ENCODE assay signal across 25 mouse cellular contexts in genomic region chr2:11712483-11712990, GRCm38 (mm10). TPM values are rescaled to one million over a fixed set of nuclear protein-coding genes. Genes with fewer than 3 reads are reported as not detected.
DNase-seq lines count a peak whose midpoint lies in the region; ATAC-seq and TF ChIP-seq lines count a peak whose summit lies in the region.
"Had no signal": no experiment of that assay in that cellular context is flagged by ENCODE, and none has a peak within 500 bp of the region (broad histone marks: within the 10 kb centered on the region; RNA-seq: fewer than 3 reads in every experiment).

No protein-coding gene starts in this region.

- H3K36me3 ChIP-seq in heart, embryonic 12.5 days = no peaks in the 10 kb centered on the region
- no peaks in the 10 kb centered on the region for H3K36me3 ChIP-seq in kidney, adult 2 months (ENCODE audit: control insufficient read depth, insufficient read depth, low read length)
- no peaks in the 10 kb centered on the region for H3K36me3 ChIP-seq in kidney, embryonic 15.5 days
- H3K36me3 ChIP-seq in lung, postnatal 0 days (ENCODE audit: insufficient read depth, low read length) = no peaks in the 10 kb centered on the region
- H3K36me3 ChIP-seq: limb, embryonic 10.5 days; limb, embryonic 15.5 days; midbrain, embryonic 10.5 days; midbrain, embryonic 15.5 days; neural tube, embryonic 15.5 days had no signal

- WGBS in heart, embryonic 12.5 days = 83% methylated on average over 6 of the region's 6 CpGs
- WGBS in kidney, adult 2 months = 73% methylated on average over 6 of the region's 6 CpGs
- WGBS in kidney, embryonic 15.5 days = 79% methylated on average over 6 of the region's 6 CpGs
- 69% methylated on average over 6 of the region's 6 CpGs for WGBS in lung, postnatal 0 days

- H3K4me1 ChIP-seq in heart, embryonic 12.5 days (replicated peaks) = no peaks in the 10 kb centered on the region
- peaks cover 10% of the 10 kb centered on the region for H3K4me1 ChIP-seq in kidney, adult 2 months (ENCODE audit: control insufficient read depth, insufficient read depth, low read length)
- no peaks in the 10 kb centered on the region for H3K4me1 ChIP-seq in kidney, embryonic 15.5 days
- H3K4me1 ChIP-seq in lung, postnatal 0 days (ENCODE audit: insufficient read depth, low read depth, low read length) = no peaks in the 10 kb centered on the region
- H3K4me1 ChIP-seq: forebrain, embryonic 13.5 days; limb, embryonic 10.5 days; limb, embryonic 15.5 days; midbrain, embryonic 10.5 days; midbrain, embryonic 15.5 days; neural tube, embryonic 15.5 days had no signal

- TF ChIP-seq EP300 in lung, postnatal 0 days (IDR thresholded peaks at IDR 0.05) = 0 out of 2 replicates have a peak, but pooled peaks have one; percentile 7

- no peak overlapping the region for H3K4me2 ChIP-seq in heart, embryonic 12.5 days
- H3K4me2 ChIP-seq in kidney, embryonic 15.5 days = no peak overlapping the region
- no peak overlapping the region for H3K4me2 ChIP-seq in lung, postnatal 0 days (replicated peaks; ENCODE audit: low read depth, low read length)
- H3K4me2 ChIP-seq: forebrain, embryonic 13.5 days; limb, embryonic 15.5 days; midbrain, embryonic 15.5 days; neural tube, embryonic 15.5 days had no signal

- peak; percentile 95 for DNase-seq in heart, adult 11 months
- DNase-seq in kidney, adult 2 months = no peak
- peak; percentile 46 for DNase-seq in lung, postnatal 0 days (ENCODE audit: low spot score)
- no peak for DNase-seq in lung, postnatal 4 days
- DNase-seq in ovary, adult 18-20 months (ENCODE audit: low spot score) = no peak
- DNase-seq: adrenal gland, adult 8-10 months; cerebellum, adult 11 months; cerebellum, adult 9-10 months; cerebellum, postnatal 36 days; gastrocnemius, postnatal 25 days; kidney, postnatal 10 days; layer of hippocampus, adult 9-11 months; lung, postnatal 14 days; right cerebral cortex, postnatal 25 days had no signal

- no peak for TF ChIP-seq CTCF in kidney, adult 2 months (conservative IDR thresholded peaks at IDR 0.05; ENCODE audit: insufficient read depth, insufficient read length, low read depth, low read length)
- TF ChIP-seq CTCF in lung, postnatal 0 days (IDR thresholded peaks at IDR 0.05) = no peak

- no peak overlapping the region for H3K9ac ChIP-seq in heart, embryonic 12.5 days
- H3K9ac ChIP-seq in kidney, embryonic 15.5 days = no peak overlapping the region
- H3K9ac ChIP-seq in lung, postnatal 0 days (replicated peaks; ENCODE audit: low read depth) = no peak overlapping the region
- H3K9ac ChIP-seq: forebrain, embryonic 13.5 days; limb, embryonic 15.5 days; midbrain, embryonic 15.5 days; neural tube, embryonic 15.5 days had no signal

- ATAC-seq in heart, embryonic 12.5 days (ENCODE audit: insufficient number of reproducible peaks, low FRiP score) = no peak
- no peak for ATAC-seq in kidney, embryonic 15.5 days (replicated peaks; ENCODE audit: low FRiP score)
- ATAC-seq in lung, postnatal 0 days = peak; percentile 71
- ATAC-seq: CD4-positive, CD25-positive, alpha-beta regulatory T cell, adult 4 months; forebrain, embryonic 13.5 days; hindbrain, embryonic 16.5 days; midbrain, embryonic 15.5 days had no signal

- no peak for TF ChIP-seq POLR2A in kidney, adult 2 months (IDR thresholded peaks at IDR 0.05; ENCODE audit: low read depth, low read length)

- H3K4me3 ChIP-seq in heart, embryonic 12.5 days = no peak overlapping the region
- H3K4me3 ChIP-seq in kidney, adult 2 months (ENCODE audit: insufficient read depth, low read depth, low read length) = no peak overlapping the region
- H3K4me3 ChIP-seq in kidney, embryonic 15.5 days (replicated peaks) = no peak overlapping the region
- H3K4me3 ChIP-seq in lung, postnatal 0 days (ENCODE audit: low read depth, low read length) = no peak overlapping the region
- H3K4me3 ChIP-seq: forebrain, embryonic 13.5 days; limb, embryonic 10.5 days; limb, embryonic 15.5 days; midbrain, embryonic 10.5 days; midbrain, embryonic 15.5 days; neural tube, embryonic 15.5 days had no signal

- H3K9me3 ChIP-seq in heart, embryonic 12.5 days (replicated peaks) = no peaks in the 10 kb centered on the region
- no peaks in the 10 kb centered on the region for H3K9me3 ChIP-seq in kidney, embryonic 15.5 days (replicated peaks)
- H3K9me3 ChIP-seq in lung, postnatal 0 days (ENCODE audit: low read length) = no peaks in the 10 kb centered on the region
- H3K9me3 ChIP-seq: forebrain, embryonic 13.5 days; limb, embryonic 15.5 days; midbrain, embryonic 10.5 days; midbrain, embryonic 15.5 days; neural tube, embryonic 15.5 days had no signal

- no peak overlapping the region for H3K27ac ChIP-seq in heart, embryonic 12.5 days (ENCODE audit: poor library complexity, severe bottlenecking)
- H3K27ac ChIP-seq in kidney, adult 2 months (ENCODE audit: insufficient read depth, low read depth, low read length) = peak overlapping the region; percentile 30
- H3K27ac ChIP-seq in kidney, embryonic 15.5 days = no peak overlapping the region
- H3K27ac ChIP-seq in lung, postnatal 0 days (ENCODE audit: low read length) = no peak overlapping the region
- H3K27ac ChIP-seq: forebrain, embryonic 13.5 days; limb, embryonic 10.5 days; limb, embryonic 15.5 days; midbrain, embryonic 10.5 days; midbrain, embryonic 15.5 days; neural tube, embryonic 15.5 days; stomach, postnatal 0 days had no signal

- no peaks in the 10 kb centered on the region for H3K27me3 ChIP-seq in heart, embryonic 12.5 days (replicated peaks)
- no peaks in the 10 kb centered on the region for H3K27me3 ChIP-seq in kidney, adult 2 months (replicated peaks; ENCODE audit: control insufficient read depth, insufficient read depth, low read length)
- H3K27me3 ChIP-seq in kidney, embryonic 15.5 days = peaks cover 10% of the 10 kb centered on the region
- no peaks in the 10 kb centered on the region for H3K27me3 ChIP-seq in lung, postnatal 0 days (replicated peaks; ENCODE audit: insufficient read depth, low read length)
- H3K27me3 ChIP-seq: limb, embryonic 15.5 days; midbrain, embryonic 15.5 days had no signal

RNA-seq across cellular contexts. Expression of gene Il15ra, which starts 7.4 kb away (rescaled TPM):
- 6.4 and 7.0 TPM in 2 replicates for polyA plus RNA-seq in heart, embryonic 12.5 days (2016; fragmentation: Nextera tagmentation; extraction: Ambion mirVana)
- polyA plus RNA-seq in kidney, adult 2 months (2012; rRNA removed) = 22.4 and 22.5 TPM in 2 replicates
- 2.1 and 2.2 TPM in 2 replicates for polyA plus RNA-seq in kidney, embryonic 15.5 days (2015; fragmentation: Nextera tagmentation; extraction: Ambion mirVana)
- polyA plus RNA-seq in lung, postnatal 0 days (2015; fragmentation: Nextera tagmentation; extraction: Ambion mirVana) = 4.3 and 6.7 TPM in 2 replicates

Comparison
In these comparisons a context has a peak if more than half of its experiments do, and no peak if none do; other contexts are left out.
1. DNase-seq: peak in heart, adult 11 months (single experiment) and lung, postnatal 0 days (single experiment); none in kidney, adult 2 months (single experiment), lung, postnatal 4 days (0 of 2) and ovary, adult 18-20 months (single experiment).